Mouse (Mus musculus): Measurements from ENCODE around the gene Gm10644. TPM values are rescaled to one million over a fixed set of nuclear protein-coding genes. Genes with fewer than 3 reads are reported as not detected.

The Gm10644 gene
- polyA plus RNA-seq, 1 experiment = not detected

DNA sequence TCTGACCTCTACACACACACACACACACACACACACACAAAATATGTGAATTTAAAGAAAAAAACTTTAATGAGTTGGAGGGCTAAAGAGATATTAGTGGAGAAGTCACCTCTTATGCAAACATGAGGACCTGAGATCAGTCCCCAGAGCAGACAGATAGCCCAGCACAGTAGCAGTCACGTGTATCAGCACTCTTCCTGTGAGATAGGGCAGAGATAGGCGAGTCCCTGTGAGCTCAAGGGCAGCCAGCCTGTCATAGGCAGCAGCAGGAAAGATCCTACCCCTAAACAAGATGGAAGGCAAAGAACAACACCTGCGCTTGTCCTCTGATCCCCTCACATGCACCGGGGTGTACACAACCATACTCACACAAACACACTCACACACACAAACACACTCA is 27.4 kb upstream of the Gm10644 start:
- peaks cover 8% of the 10 kb centered on the region for H3K4me1 ChIP-seq (ENCODE audit: control insufficient read depth)
- no peak overlapping the region for H3K4me3 ChIP-seq (replicated peaks)
- TF ChIP-seq TAL1 (IDR thresholded peaks at IDR 0.05; ENCODE audit: low read length) (no peak), GATA1 (IDR thresholded peaks at IDR 0.05; ENCODE audit: low read length) (no peak)
- H3K9me3 ChIP-seq (ENCODE audit: control insufficient read depth, low read length) = no peaks in the 10 kb centered on the region
- peaks cover 78% of the 10 kb centered on the region for H3K36me3 ChIP-seq (ENCODE audit: control insufficient read depth)
- no peaks in the 10 kb centered on the region for H3K27me3 ChIP-seq (ENCODE audit: control insufficient read depth)

DNA sequence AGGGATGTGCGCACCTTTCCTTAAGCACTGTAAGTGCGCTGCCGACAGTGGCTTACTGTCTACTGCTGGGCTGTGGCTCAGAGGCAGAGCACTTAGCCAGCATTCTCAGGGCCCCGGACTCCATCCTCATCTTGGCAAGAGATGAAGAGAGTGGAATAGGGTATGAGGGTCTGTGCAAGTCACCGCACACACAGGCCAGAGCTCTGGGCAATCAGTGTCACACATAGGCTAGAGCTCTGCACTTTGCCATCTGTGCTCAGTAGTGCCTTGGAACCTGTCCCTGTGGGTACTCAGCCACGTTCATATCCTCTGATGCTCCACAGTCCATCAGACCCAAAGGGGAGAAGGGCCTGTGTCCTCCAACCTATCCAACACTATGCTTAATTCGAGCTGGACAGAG is 26.5 kb upstream of the Gm10644 start:
- Histone ChIP-seq H3K4me3 (replicated peaks) (no peak overlapping the region), H3K27me3 (ENCODE audit: control insufficient read depth) (no peaks in the 10 kb centered on the region), H3K9me3 (ENCODE audit: control insufficient read depth, low read length) (no peaks in the 10 kb centered on the region), H3K36me3 (ENCODE audit: control insufficient read depth) (peaks cover 70% of the 10 kb centered on the region), H3K4me1 (ENCODE audit: control insufficient read depth) (peaks cover 16% of the 10 kb centered on the region)
- TF ChIP-seq GATA1 (IDR thresholded peaks at IDR 0.05; ENCODE audit: low read length) (no peak), TAL1 (IDR thresholded peaks at IDR 0.05; ENCODE audit: low read length) (no peak)

DNA sequence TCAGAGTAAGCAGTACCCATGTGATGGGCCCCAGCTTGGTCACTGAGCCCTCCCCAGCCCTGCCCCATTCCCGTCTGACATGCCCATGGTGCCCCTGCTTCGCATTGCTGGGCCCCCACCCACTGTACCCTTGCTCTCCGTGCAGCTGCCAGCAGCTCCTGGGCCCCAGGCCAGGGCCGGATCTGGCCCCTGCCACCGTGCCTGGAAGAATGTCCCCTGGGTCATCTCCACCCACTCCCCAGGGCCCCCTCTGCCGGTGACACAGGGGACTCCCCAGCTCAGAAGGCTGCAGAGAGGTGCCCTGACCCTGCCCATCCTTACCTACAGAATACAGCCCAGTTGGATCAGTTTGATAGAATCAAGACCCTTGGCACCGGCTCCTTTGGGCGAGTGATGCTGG is 25.8 kb upstream of the Gm10644 start:
- Histone ChIP-seq H3K9me3 (ENCODE audit: control insufficient read depth, low read length) (no peaks in the 10 kb centered on the region), H3K27me3 (ENCODE audit: control insufficient read depth) (no peaks in the 10 kb centered on the region), H3K4me3 (replicated peaks) (no peak overlapping the region), H3K36me3 (ENCODE audit: control insufficient read depth) (peaks cover 67% of the 10 kb centered on the region), H3K4me1 (ENCODE audit: control insufficient read depth) (peaks cover 23% of the 10 kb centered on the region)
- TF ChIP-seq GATA1 (IDR thresholded peaks at IDR 0.05; ENCODE audit: low read length) (no peak), TAL1 (IDR thresholded peaks at IDR 0.05; ENCODE audit: low read length) (no peak)

DNA sequence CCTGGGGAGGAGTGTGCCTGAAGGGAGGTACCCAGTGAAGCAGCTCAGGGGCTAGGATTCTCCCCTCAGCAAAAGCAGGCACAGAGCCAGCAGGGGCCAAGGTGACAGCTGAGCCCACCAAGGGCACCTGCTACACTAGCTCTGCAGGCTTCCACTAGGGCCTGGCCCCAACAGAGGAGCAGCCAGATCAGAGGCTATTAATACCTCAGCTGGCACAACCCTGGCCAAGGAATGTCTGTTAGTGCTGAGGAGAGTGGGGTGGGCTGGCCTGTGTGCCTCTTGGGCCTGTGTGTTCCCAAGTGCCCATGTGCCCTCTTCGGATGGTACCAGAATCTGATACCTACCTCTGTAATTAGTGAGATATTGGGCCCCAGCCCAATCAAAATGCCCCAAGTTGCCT is 25.2 kb upstream of the Gm10644 start:
- Histone ChIP-seq H3K4me3 (replicated peaks) (no peak overlapping the region), H3K36me3 (ENCODE audit: control insufficient read depth) (peaks cover 64% of the 10 kb centered on the region), H3K9me3 (ENCODE audit: control insufficient read depth, low read length) (no peaks in the 10 kb centered on the region), H3K27me3 (ENCODE audit: control insufficient read depth) (no peaks in the 10 kb centered on the region), H3K4me1 (ENCODE audit: control insufficient read depth) (peaks cover 23% of the 10 kb centered on the region)
- no peak for TF ChIP-seq TAL1 (IDR thresholded peaks at IDR 0.05; ENCODE audit: low read length)

DNA sequence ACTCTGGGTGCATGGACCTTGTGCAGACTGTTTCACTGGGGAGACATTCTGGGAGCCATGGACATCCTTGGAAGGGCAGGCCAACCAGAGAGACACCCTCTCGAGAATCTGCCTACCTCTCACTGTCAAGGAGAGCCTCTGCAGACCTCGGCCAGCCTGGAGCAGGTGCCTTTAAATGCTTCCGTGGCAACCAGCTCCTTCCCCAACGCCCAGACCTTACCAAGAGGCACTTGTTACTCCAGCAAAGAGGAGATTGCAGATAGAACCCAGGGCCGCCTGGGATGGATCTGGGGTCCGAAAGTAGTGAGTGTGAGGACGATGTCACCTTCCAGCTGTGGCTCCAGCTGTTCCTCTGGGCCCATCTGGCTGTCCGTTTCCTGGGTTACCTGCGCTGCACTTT is 23.2 kb upstream of the Gm10644 start:
- Histone ChIP-seq H3K4me3 (replicated peaks) (no peak overlapping the region), H3K36me3 (ENCODE audit: control insufficient read depth) (peaks cover 53% of the 10 kb centered on the region), H3K27me3 (ENCODE audit: control insufficient read depth) (no peaks in the 10 kb centered on the region), H3K9me3 (ENCODE audit: control insufficient read depth, low read length) (no peaks in the 10 kb centered on the region), H3K4me1 (ENCODE audit: control insufficient read depth) (peaks cover 38% of the 10 kb centered on the region)
- TF ChIP-seq GATA1 (IDR thresholded peaks at IDR 0.05; ENCODE audit: low read length) (no peak), TAL1 (IDR thresholded peaks at IDR 0.05; ENCODE audit: low read length) (no peak)

DNA sequence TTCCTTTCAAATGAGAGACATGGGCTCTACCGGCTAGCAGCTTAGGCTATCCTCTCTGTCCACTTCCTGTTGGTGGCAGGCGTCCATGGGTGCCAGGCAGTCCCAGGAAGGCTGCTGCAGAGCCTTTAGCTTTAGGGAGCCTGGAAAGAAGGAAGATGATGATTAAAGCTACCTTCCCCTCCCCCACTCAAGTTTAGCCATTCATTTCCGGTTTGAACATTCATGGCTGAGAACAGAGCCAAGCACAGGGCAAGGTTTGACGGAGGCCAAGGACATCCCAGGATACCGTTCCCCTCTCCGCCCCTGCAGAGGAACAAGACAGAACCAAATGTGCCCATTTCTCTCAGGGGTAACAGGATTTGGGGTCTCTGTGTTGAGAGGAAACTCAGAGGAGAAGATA is 22.6 kb upstream of the Gm10644 start:
- H3K27me3 ChIP-seq (ENCODE audit: control insufficient read depth) = no peaks in the 10 kb centered on the region
- H3K36me3 ChIP-seq (ENCODE audit: control insufficient read depth) = peaks cover 52% of the 10 kb centered on the region
- peaks cover 41% of the 10 kb centered on the region for H3K4me1 ChIP-seq (ENCODE audit: control insufficient read depth)
- no peak overlapping the region for H3K4me3 ChIP-seq (replicated peaks)
- no peak for TF ChIP-seq TAL1 (IDR thresholded peaks at IDR 0.05; ENCODE audit: low read length)
- no peak for TF ChIP-seq GATA1 (IDR thresholded peaks at IDR 0.05; ENCODE audit: low read length)
- H3K9me3 ChIP-seq (ENCODE audit: control insufficient read depth, low read length) = no peaks in the 10 kb centered on the region

DNA sequence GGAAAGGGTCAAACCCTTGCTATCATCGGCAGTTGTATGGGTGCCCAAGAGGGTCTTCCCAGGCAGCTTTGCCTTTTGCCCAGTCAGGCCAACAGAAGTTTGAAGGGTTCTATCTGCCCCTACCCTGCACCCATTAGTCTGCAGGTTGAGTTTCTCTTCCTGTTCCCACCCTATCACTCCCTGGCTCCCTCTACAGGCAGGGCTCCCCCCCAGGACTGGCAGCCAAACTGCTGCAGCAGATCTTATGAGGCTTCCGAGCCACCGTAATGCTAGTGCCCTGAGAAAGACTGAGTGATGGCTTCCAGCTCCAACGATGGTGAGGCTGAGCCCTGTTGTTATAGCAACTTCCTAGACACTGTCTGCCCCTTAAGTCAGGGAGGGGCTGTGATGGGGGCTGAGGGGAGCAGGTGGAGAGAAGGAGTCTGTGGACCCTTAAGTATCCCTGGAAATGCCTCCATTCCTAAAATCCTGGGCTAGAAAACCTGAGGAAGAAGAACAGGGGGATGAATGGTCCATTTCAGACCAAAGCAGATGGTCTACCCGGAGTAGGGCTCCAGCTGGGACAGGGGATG is 21.9 kb upstream of the Gm10644 start:
- H3K4me3 ChIP-seq (replicated peaks) = no peak overlapping the region
- no peaks in the 10 kb centered on the region for H3K9me3 ChIP-seq (ENCODE audit: control insufficient read depth, low read length)
- H3K36me3 ChIP-seq (ENCODE audit: control insufficient read depth) = peaks cover 48% of the 10 kb centered on the region
- H3K27me3 ChIP-seq (ENCODE audit: control insufficient read depth) = no peaks in the 10 kb centered on the region
- TF ChIP-seq GATA1 (IDR thresholded peaks at IDR 0.05; ENCODE audit: low read length) (no peak), TAL1 (IDR thresholded peaks at IDR 0.05; ENCODE audit: low read length) (no peak)
- H3K4me1 ChIP-seq (ENCODE audit: control insufficient read depth) = peaks cover 44% of the 10 kb centered on the region

DNA sequence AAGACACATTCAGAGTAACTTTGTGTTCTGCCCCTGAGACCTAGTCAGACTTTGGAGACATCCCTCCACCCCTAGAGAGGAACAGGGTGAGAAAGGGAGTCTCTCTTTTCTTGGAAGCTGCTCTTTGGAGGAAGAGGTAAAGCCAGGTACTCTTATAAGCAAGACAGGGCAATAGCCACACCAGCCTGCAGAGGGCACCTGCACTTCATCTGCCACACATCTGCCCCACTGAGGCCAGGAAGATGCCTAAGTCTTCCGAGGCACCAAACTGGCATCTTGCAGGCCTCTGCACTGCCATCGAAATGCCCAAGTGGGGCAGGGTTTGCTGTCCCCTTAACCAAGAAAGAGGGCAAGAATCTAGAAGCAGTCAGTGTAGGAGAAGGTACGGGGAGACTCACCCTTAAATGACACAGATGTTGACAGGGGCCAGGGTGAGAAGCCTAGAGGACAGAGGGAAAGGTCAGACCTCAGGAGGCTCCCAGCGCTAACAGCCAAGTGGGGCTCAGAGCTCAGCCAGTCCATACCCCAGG is 21.2 kb upstream of the Gm10644 start:
- H3K4me3 ChIP-seq (replicated peaks) = no peak overlapping the region
- peaks cover 48% of the 10 kb centered on the region for H3K36me3 ChIP-seq (ENCODE audit: control insufficient read depth)
- no peaks in the 10 kb centered on the region for H3K9me3 ChIP-seq (ENCODE audit: control insufficient read depth, low read length)
- no peaks in the 10 kb centered on the region for H3K27me3 ChIP-seq (ENCODE audit: control insufficient read depth)
- TF ChIP-seq GATA1 (IDR thresholded peaks at IDR 0.05; ENCODE audit: low read length) = no peak
- TF ChIP-seq TAL1 (IDR thresholded peaks at IDR 0.05; ENCODE audit: low read length) = no peak
- H3K4me1 ChIP-seq (ENCODE audit: control insufficient read depth) = peaks cover 51% of the 10 kb centered on the region

DNA sequence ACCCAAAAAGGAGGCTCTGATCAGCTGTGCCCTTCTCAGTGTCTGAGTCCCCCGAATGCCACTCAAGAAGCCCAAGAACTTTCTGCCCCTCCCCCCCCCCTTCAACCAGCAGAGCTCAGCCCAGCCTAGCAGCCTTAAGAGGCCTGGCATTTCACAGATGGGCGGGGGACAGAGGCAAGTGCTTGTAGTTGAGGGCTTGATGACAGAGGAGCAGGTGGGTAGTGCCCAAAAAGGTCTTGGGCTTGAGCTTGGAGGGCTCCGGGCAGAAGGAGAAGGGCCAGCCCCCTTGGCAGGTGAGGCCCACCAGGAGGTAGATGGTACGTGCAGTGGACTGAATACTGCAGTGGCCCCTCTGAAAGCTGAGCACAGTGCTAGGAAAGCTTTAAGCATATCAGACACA is 19.5 kb upstream of the Gm10644 start:
- Histone ChIP-seq H3K4me1 (ENCODE audit: control insufficient read depth) (peaks cover 55% of the 10 kb centered on the region), H3K27me3 (ENCODE audit: control insufficient read depth) (no peaks in the 10 kb centered on the region), H3K4me3 (replicated peaks) (no peak overlapping the region), H3K9me3 (ENCODE audit: control insufficient read depth, low read length) (no peaks in the 10 kb centered on the region), H3K36me3 (ENCODE audit: control insufficient read depth) (peaks cover 45% of the 10 kb centered on the region)
- no peak for TF ChIP-seq TAL1 (IDR thresholded peaks at IDR 0.05; ENCODE audit: low read length)
- TF ChIP-seq GATA1 (IDR thresholded peaks at IDR 0.05; ENCODE audit: low read length) = no peak
